Mouse (Mus musculus): Measurements from ENCODE around the gene Ftl1.

GRCm38 (mm10) chr7:45508561-45508960, 48.9 kb upstream of the Ftl1 start:
- TF ChIP-seq GATA1 (IDR thresholded peaks at IDR 0.05; ENCODE audit: borderline replicate concordance, low read length) (no peak), FLI1 (IDR thresholded peaks at IDR 0.05; ENCODE audit: low read length) (no peak)
